Mouse (Mus musculus) small intestine, adult 2 months (tissue): Measurements from ENCODE around the gene Mtor.

Source experiments
- CTCF ChIP-seq: fragments of 200-500 bp; IDR thresholded peaks from 2 replicates; pipeline ENCODE4 v1.5.1; 2012; ENCODE audit warnings: low read depth, mild to moderate bottlenecking, control low read depth, inconsistent platforms, low read length, moderate library complexity, mixed read lengths; ENCODE audit not compliant: insufficient replicate concordance, insufficient read length; ENCODE audit errors: extremely low read depth
- POLR2A ChIP-seq: fragments of 200-500 bp; IDR thresholded peaks from 2 replicates; pipeline ENCODE4 v1.6.1; 2012; ENCODE audit warnings: low read depth, mild to moderate bottlenecking, control low read depth, inconsistent platforms, low read length, moderate library complexity

DNA sequence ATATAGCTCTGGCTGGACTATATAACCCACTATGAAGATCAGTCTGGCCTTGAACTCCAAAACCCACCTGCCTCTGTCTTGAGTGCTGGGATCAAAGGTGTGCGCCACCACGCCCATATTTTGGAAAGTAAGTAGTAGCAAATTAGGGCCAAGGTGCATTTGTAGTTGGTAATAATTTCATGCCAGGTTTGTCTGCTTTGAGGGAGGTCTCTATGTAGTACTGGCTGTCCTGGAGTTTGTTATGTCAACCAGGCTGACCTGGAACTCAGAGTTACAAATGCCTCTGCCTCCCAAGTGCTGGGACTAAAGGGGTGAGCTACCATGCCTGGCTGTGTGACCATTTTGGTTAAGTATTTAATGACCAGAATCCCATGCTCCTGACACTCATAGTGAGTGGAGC, 31.8 kb downstream of the Mtor start:
- no peak for TF ChIP-seq CTCF
- TF ChIP-seq POLR2A = no peak
